Mouse (Mus musculus): ENCODE data around the gene Wdr81.

Wdr81 gene

GRCm38 (mm10) chr11:75434138-75434537, 20.4 kb downstream of the Wdr81 start:
- DNase-seq = no peak

GRCm38 (mm10) chr11:75431307-75431706, 23.2 kb downstream of the Wdr81 start:
- DNase-seq = peak; percentile 87

- DNase-seq = peak; percentile 60
Observed at GRCm38 (mm10) chr11:75429019-75429705, 25.4 kb downstream of the Wdr81 start.

GRCm38 (mm10) chr11:75424459-75424858, 30.1 kb downstream of the Wdr81 start:
- no peak for DNase-seq

- no peak for DNase-seq
Observed at GRCm38 (mm10) chr11:75424033-75424432, 30.5 kb downstream of the Wdr81 start.

- DNase-seq = no peak
Observed at GRCm38 (mm10) chr11:75423091-75423490, 31.4 kb downstream of the Wdr81 start.

GRCm38 (mm10) chr11:75422013-75422792, 32.3 kb downstream of the Wdr81 start, which contains the start of gene Serpinf1:
Gene Serpinf1 (minus strand): TSS chr11:75422701.
- DNase-seq = no peak

GRCm38 (mm10) chr11:75421375-75422012, 33.0 kb downstream of the Wdr81 start:
- no peak for DNase-seq

- no peak for DNase-seq
Observed at GRCm38 (mm10) chr11:75420810-75421374, 33.6 kb downstream of the Wdr81 start.

GRCm38 (mm10) chr11:75420037-75420436, 34.5 kb downstream of the Wdr81 start:
- no peak for DNase-seq

GRCm38 (mm10) chr11:75415994-75416393, 38.5 kb downstream of the Wdr81 start:
- no peak for DNase-seq

- peak; percentile 73 for DNase-seq
Observed at GRCm38 (mm10) chr11:75415096-75415495, 39.4 kb downstream of the Wdr81 start.

- no peak for DNase-seq
Observed at GRCm38 (mm10) chr11:75410591-75410990, 43.9 kb downstream of the Wdr81 start.

GRCm38 (mm10) chr11:75409679-75410575, 44.6 kb downstream of the Wdr81 start:
- DNase-seq = no peak

- no peak for DNase-seq
Observed at GRCm38 (mm10) chr11:75406865-75407264, 47.7 kb downstream of the Wdr81 start.

- no peak for DNase-seq
Observed at GRCm38 (mm10) chr11:75406104-75406503, 48.4 kb downstream of the Wdr81 start.

GRCm38 (mm10) chr11:75404801-75405200, 49.7 kb downstream of the Wdr81 start:
- no peak for DNase-seq

- DNase-seq = no peak
Observed at GRCm38 (mm10) chr11:75403301-75404052, 51.0 kb downstream of the Wdr81 start.

GRCm38 (mm10) chr11:75402271-75402690, 52.2 kb downstream of the Wdr81 start:
- peak; percentile 71 for DNase-seq

GRCm38 (mm10) chr11:75400099-75400498, 54.4 kb downstream of the Wdr81 start:
- peak; percentile 55 for DNase-seq

GRCm38 (mm10) chr11:75399411-75399841, 55.1 kb downstream of the Wdr81 start:
- peak; percentile 83 for DNase-seq

Measured in layer of hippocampus, adult 9-11 months (tissue).